Mouse (Mus musculus) liver, embryonic 14.5 days (tissue): Measurements from ENCODE around the gene Pdcl3.

Experiments
- CTCF ChIP-seq: IDR thresholded peaks from 2 replicates; pipeline ENCODE4 v1.5.1; 2016; ENCODE audit warnings: antibody characterized with exemption, low read depth, control low read depth
- EP300 ChIP-seq: IDR thresholded peaks from 2 replicates; pipeline ENCODE4 v1.6.1; 2016; ENCODE audit warnings: antibody characterized with exemption, low read depth

GRCm38 (mm10) chr1:39025840-39026239 lies 40.4 kb downstream of the Pdcl3 start:
- no peak for TF ChIP-seq CTCF
- no peak for TF ChIP-seq EP300
